Mouse (Mus musculus) ES-E14 (cell line): ENCODE measurements around the gene Eif4e1b.

ENCODE experiments used
- CHD2 ChIP-seq: IDR thresholded peaks from 2 replicates; pipeline ENCODE4 v1.6.1; 2014; ENCODE audit warnings: mild to moderate bottlenecking, low read depth, low read length, inconsistent platforms
- ZC3H11A ChIP-seq: IDR thresholded peaks from 2 replicates; pipeline ENCODE4 v1.6.1; 2012; ENCODE audit warnings: low read depth, mild to moderate bottlenecking, inconsistent platforms, low read length, borderline replicate concordance

- no peak for TF ChIP-seq CHD2
- TF ChIP-seq ZC3H11A = no peak
Observed at GRCm38 (mm10) chr13:54789561-54790397, 6.0 kb downstream of the Eif4e1b start.
